ENCODE assay signal across 25 mouse cellular contexts in genomic region chr2:89977709-89978108, GRCm38 (mm10). TPM values are rescaled to one million over a fixed set of nuclear protein-coding genes. Genes with fewer than 3 reads are reported as not detected.
"Had no signal": no experiment of that assay in that cellular context is flagged by ENCODE, and none has a peak within 500 bp of the region (broad histone marks: within the 10 kb centered on the region; RNA-seq: fewer than 3 reads in every experiment).

No protein-coding gene starts in this region.

- H3K4me3 ChIP-seq: neural tube, embryonic 13.5 days; neural tube, embryonic 15.5 days; stomach, embryonic 15.5 days had no signal

- H3K9me3 ChIP-seq: neural tube, embryonic 13.5 days; neural tube, embryonic 15.5 days; stomach, embryonic 15.5 days had no signal

- H3K36me3 ChIP-seq: neural tube, embryonic 13.5 days; neural tube, embryonic 15.5 days; stomach, embryonic 15.5 days had no signal

- H3K27me3 ChIP-seq: neural tube, embryonic 13.5 days; neural tube, embryonic 15.5 days; stomach, embryonic 15.5 days had no signal

- DNase-seq: retina, postnatal 1 day; right cerebral cortex, adult 18-20 months; right cerebral cortex, postnatal 14 days; right cerebral cortex, postnatal 25 days; right cerebral cortex, postnatal 4 days; spleen, adult 18-20 months; thymus, adult 18-20 months; thymus, adult 2 months; thymus, postnatal 14 days; thymus, postnatal 25 days; thymus, postnatal 36 days; thymus, postnatal 4 days had no signal

- H3K4me2 ChIP-seq: neural tube, embryonic 13.5 days; neural tube, embryonic 15.5 days; stomach, embryonic 15.5 days had no signal

- H3K27ac ChIP-seq: neural tube, embryonic 13.5 days; neural tube, embryonic 15.5 days; stomach, embryonic 15.5 days; stomach, postnatal 0 days had no signal

- H3K4me1 ChIP-seq: neural tube, embryonic 13.5 days; neural tube, embryonic 15.5 days; stomach, embryonic 15.5 days had no signal

- H3K9ac ChIP-seq: neural tube, embryonic 13.5 days; neural tube, embryonic 15.5 days; stomach, embryonic 15.5 days had no signal

RNA-seq across cellular contexts. Expression of gene Olfr1260, which starts 3.6 kb away (rescaled TPM):
- total RNA-seq: neutrophil, adult 5-6 weeks had no signal
- polyA plus RNA-seq: neural tube, embryonic 13.5 days; neural tube, embryonic 15.5 days; small intestine, adult 2 months; spleen, adult 2 months; stomach, embryonic 14.5 days; stomach, embryonic 15.5 days; stomach, embryonic 16.5 days; stomach, postnatal 0 days; testis, adult 2 months; thymus, adult 2 months; thymus, postnatal 0 days; urinary bladder, adult 2 months had no signal

RNA-seq across cellular contexts. Expression of gene Olfr1261, which starts 13.3 kb away (rescaled TPM):
- total RNA-seq: neutrophil, adult 5-6 weeks had no signal
- polyA plus RNA-seq: neural tube, embryonic 13.5 days; neural tube, embryonic 14.5 days; neural tube, embryonic 15.5 days; small intestine, adult 2 months; spleen, adult 2 months; stomach, embryonic 14.5 days; stomach, embryonic 15.5 days; stomach, embryonic 16.5 days; stomach, postnatal 0 days; testis, adult 2 months; thymus, adult 2 months; thymus, postnatal 0 days; urinary bladder, adult 2 months had no signal

RNA-seq across cellular contexts. Expression of gene Olfr1262, which starts 22.2 kb away (rescaled TPM):
- total RNA-seq: neutrophil, adult 5-6 weeks had no signal
- polyA plus RNA-seq: neural tube, embryonic 13.5 days; neural tube, embryonic 14.5 days; neural tube, embryonic 15.5 days; small intestine, adult 2 months; spleen, adult 2 months; stomach, embryonic 14.5 days; stomach, embryonic 15.5 days; stomach, embryonic 16.5 days; stomach, postnatal 0 days; testis, adult 2 months; thymus, adult 2 months; thymus, postnatal 0 days; urinary bladder, adult 2 months had no signal

RNA-seq across cellular contexts. Expression of gene Olfr1259, which starts 29.2 kb away (rescaled TPM):
- total RNA-seq: neutrophil, adult 5-6 weeks had no signal
- polyA plus RNA-seq: neural tube, embryonic 13.5 days; neural tube, embryonic 14.5 days; neural tube, embryonic 15.5 days; spleen, adult 2 months; stomach, embryonic 14.5 days; stomach, embryonic 15.5 days; stomach, embryonic 16.5 days; stomach, postnatal 0 days; thymus, adult 2 months; thymus, postnatal 0 days had no signal

RNA-seq across cellular contexts. Expression of gene Olfr1263, which starts 34.2 kb away (rescaled TPM):
- total RNA-seq: neutrophil, adult 5-6 weeks had no signal
- polyA plus RNA-seq: neural tube, embryonic 13.5 days; neural tube, embryonic 14.5 days; neural tube, embryonic 15.5 days; small intestine, adult 2 months; spleen, adult 2 months; stomach, embryonic 14.5 days; stomach, embryonic 15.5 days; stomach, embryonic 16.5 days; stomach, postnatal 0 days; testis, adult 2 months; thymus, adult 2 months; thymus, postnatal 0 days; urinary bladder, adult 2 months had no signal
